Mouse (Mus musculus) lung, embryonic 14.5 days (tissue): Measurements from ENCODE around the gene Rdh12. TPM values are rescaled to one million over a fixed set of nuclear protein-coding genes. Genes with fewer than 3 reads are reported as not detected.

Source experiments
- ATAC-seq: fragments of 200-750 bp; cut with Nextera tagmentation; 2 replicates; pipeline ENCODE4 v1.8.0; 2017; ENCODE audit warnings: mild to moderate bottlenecking, moderate TSS enrichment, moderate library complexity; ENCODE audit not compliant: insufficient read depth
- DNase-seq: peaks from one replicate; pipeline ENCODE4 v3.0.0-alpha.2; 2015
- H3K27ac ChIP-seq: fragments of 300-500 bp; sonication (generic); 2 replicates; pipeline ENCODE4 v1.5.1; 2014; ENCODE audit warnings: low read depth, mild to moderate bottlenecking, moderate library complexity
- H3K27me3 ChIP-seq: fragments of 300-500 bp; sonication (generic); 2 replicates; pipeline ENCODE4 v1.6.1; 2014; ENCODE audit warnings: low read length, control low read depth; ENCODE audit not compliant: insufficient read depth
- H3K36me3 ChIP-seq: fragments of 300-500 bp; sonication (generic); 2 replicates; pipeline ENCODE4 v1.6.1; 2014; ENCODE audit warnings: control low read depth; ENCODE audit not compliant: insufficient read depth
- H3K4me1 ChIP-seq: fragments of 300-500 bp; sonication (generic); 2 replicates; pipeline ENCODE4 v1.6.1; 2014; ENCODE audit warnings: antibody characterized with exemption, control low read depth; ENCODE audit not compliant: insufficient read depth
- H3K4me2 ChIP-seq: fragments of 300-500 bp; sonication (generic); 2 replicates; pipeline ENCODE4 v1.6.1; 2014; ENCODE audit warnings: mild to moderate bottlenecking
- H3K4me3 ChIP-seq: fragments of 300-500 bp; sonication (generic); 2 replicates; pipeline ENCODE4 v1.5.1; 2014; ENCODE audit warnings: low read depth, low read length
- H3K9ac ChIP-seq: fragments of 300-500 bp; sonication (generic); 2 replicates; pipeline ENCODE4 v1.6.1; 2014
- H3K9me3 ChIP-seq: fragments of 300-500 bp; sonication (generic); 2 replicates; pipeline ENCODE4 v1.6.1; 2016; ENCODE audit warnings: low read depth, low read length, control low read depth
- CTCF ChIP-seq: IDR thresholded peaks from 2 replicates; pipeline ENCODE4 v1.5.1; 2016; ENCODE audit warnings: antibody characterized with exemption, low read depth
- WGBS: fragments of 180-500 bp; shearing (Covaris S2); extraction: QIAGEN DNeasy Blood & Tissue Kit; methylation state at CpG from one replicate; pipeline ENCODE4 v1.1.7; 2014; 5-methylcytosine and 5-hydroxymethylcytosine counted together
- polyA plus RNA-seq: library from polyadenylated mRNA; unstranded; fragments of >200 nt; fragmentation: Nextera tagmentation; extraction: Ambion mirVana; gene quantifications from 2 replicates; pipeline ENCODE4 v1.2.1, GENCODE M21; 2014

The Rdh12 gene
- polyA plus RNA-seq: 1.9 and 2.3 TPM in 2 replicates

GRCm38 (mm10) chr12:79208703-79209464 lies at the start of gene Rdh12:
Gene Rdh12 (plus strand): TSS chr12:79208914.
- H3K4me2 ChIP-seq: peak within 1 kb of the TSS; percentile 62
- no peaks in the 10 kb centered on the region for H3K4me1 ChIP-seq
- peak within 1 kb of the TSS; percentile 35 for H3K4me3 ChIP-seq
- peak within 1 kb of the TSS; percentile 48 for H3K9ac ChIP-seq
- H3K9me3 ChIP-seq: no peaks in the 10 kb centered on the region
- peak; percentile 80; the same call in 1 of the 2 replicates for ATAC-seq
- WGBS: 5% methylated on average over 13 of the region's 13 CpGs
- no peak within 1 kb of the TSS for H3K27ac ChIP-seq
- H3K36me3 ChIP-seq: no peaks in the 10 kb centered on the region
- no peak for TF ChIP-seq CTCF
- H3K27me3 ChIP-seq: no peaks in the 10 kb centered on the region
- DNase-seq: peak; percentile 73

- Histone ChIP-seq H3K36me3 (peaks cover 76% of the 10 kb centered on the region), H3K27me3 (no peaks in the 10 kb centered on the region), H3K4me2 (no peak overlapping the region), H3K9me3 (no peaks in the 10 kb centered on the region), H3K4me1 (no peaks in the 10 kb centered on the region), H3K4me3 (no peak overlapping the region), H3K27ac (no peak overlapping the region), H3K9ac (no peak overlapping the region)
- no peak for TF ChIP-seq CTCF
- ATAC-seq: no peak
- DNase-seq: no peak
- 93% methylated on average over 3 of the region's 3 CpGs for WGBS
These were observed 45.8 kb upstream of the Rdh12 start for GRCm38 (mm10) chr12:79162876-79163275.

GRCm38 (mm10) chr12:79169173-79169572 lies 39.5 kb upstream of the Rdh12 start:
- Histone ChIP-seq H3K9me3 (no peaks in the 10 kb centered on the region), H3K27ac (no peak overlapping the region), H3K36me3 (peaks cover 20% of the 10 kb centered on the region), H3K27me3 (no peaks in the 10 kb centered on the region), H3K4me2 (no peak overlapping the region), H3K4me1 (0 out of 2 replicates have a peak, but pooled peaks cover 4% of the 10 kb centered on the region), H3K4me3 (no peak overlapping the region), H3K9ac (no peak overlapping the region)
- no peak for ATAC-seq
- DNase-seq: no peak
- peak; percentile 39 for TF ChIP-seq CTCF

DNA sequence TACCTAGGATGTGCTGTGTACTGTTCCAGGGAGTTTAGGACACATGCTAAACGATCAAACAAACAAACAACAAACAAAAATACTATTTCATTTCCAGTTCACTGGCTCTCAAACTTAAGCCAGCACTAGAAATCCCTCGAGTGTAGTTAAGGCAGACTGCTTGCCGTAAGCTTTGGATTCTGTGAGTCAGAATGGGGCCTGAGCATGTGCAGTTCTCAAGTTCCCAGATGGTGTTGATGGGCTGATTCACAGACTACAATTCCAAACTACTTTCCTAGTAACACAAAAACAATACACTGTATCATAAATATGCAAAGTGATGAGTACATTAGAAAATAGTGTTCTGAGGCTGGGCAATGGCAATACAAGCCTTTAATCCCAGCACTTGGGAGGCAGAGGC lies 38.3 kb upstream of the Rdh12 start:
- Histone ChIP-seq H3K4me2 (no peak overlapping the region), H3K27ac (no peak overlapping the region), H3K4me3 (no peak overlapping the region), H3K27me3 (no peaks in the 10 kb centered on the region), H3K9me3 (no peaks in the 10 kb centered on the region), H3K9ac (no peak overlapping the region), H3K4me1 (0 out of 2 replicates have a peak, but pooled peaks cover 4% of the 10 kb centered on the region), H3K36me3 (peaks cover 14% of the 10 kb centered on the region)
- no peak for DNase-seq
- no peak for TF ChIP-seq CTCF
- WGBS: 77% methylated on average over 3 of the region's 3 CpGs
- ATAC-seq: no peak

- no peak overlapping the region for H3K27ac ChIP-seq
- peak overlapping the region; percentile 72 for H3K4me2 ChIP-seq
- H3K9ac ChIP-seq: peak overlapping the region; percentile 78
- peak overlapping the region; percentile 94 for H3K4me3 ChIP-seq
- peaks cover 17% of the 10 kb centered on the region for H3K36me3 ChIP-seq
- 0 out of 2 replicates have a peak, but pooled peaks cover 4% of the 10 kb centered on the region for H3K4me1 ChIP-seq
- WGBS: 26% methylated on average over 12 of the region's 12 CpGs
- H3K27me3 ChIP-seq: no peaks in the 10 kb centered on the region
- TF ChIP-seq CTCF: no peak
- H3K9me3 ChIP-seq: no peaks in the 10 kb centered on the region
- peak; percentile 23 for DNase-seq
- ATAC-seq: no peak
These were observed 37.3 kb upstream of the Rdh12 start for GRCm38 (mm10) chr12:79171269-79171995.

DNA sequence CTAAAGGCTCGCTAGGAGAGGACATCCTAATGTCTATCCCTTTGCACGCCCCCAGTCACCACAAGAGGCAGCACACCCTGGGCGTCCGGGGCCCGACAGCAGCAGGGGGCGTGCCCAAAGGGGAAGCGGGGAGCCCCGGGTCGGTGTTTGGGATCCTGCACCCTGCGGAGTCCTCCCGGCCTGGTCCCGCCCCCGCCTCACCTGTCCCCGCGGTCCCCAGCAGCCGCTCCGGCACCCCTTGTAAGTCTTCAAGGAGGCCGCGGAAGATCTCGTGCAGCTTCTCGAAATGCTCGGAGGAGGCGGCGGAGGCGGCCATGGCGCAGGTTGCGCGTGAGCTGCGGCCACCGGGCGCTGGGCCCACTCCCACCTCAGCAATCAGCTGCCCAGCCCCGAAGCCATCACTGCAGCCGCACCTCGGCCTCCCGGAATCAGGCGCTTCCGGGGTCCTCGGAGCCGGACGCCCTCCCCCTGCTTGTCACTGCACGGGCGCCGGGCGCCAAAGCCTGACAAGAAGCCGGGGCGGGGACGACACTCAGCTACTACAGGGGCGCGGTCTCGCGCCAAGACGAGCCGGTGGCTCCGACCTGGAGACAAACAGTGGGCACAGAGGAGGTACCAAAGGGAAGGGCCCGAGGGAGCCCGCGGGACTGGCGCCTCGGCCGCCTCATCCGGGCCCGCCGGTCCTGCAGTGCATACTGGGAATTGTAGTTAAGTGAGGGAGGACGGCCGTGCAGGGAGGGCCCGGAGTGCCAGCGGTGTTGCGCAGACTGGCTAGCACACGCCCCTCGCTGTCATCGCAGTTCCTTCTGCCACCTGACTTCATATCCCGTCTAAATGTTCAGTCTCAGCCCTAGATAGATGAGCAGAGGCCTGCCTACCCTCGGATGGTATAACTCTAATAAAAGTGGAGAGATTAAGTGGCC lies 36.4 kb upstream of the Rdh12 start, which contains the start of gene Vti1b:
TSS of gene Vti1b (minus strand) at position 649 of the 923 bp plus-strand sequence.
- peak; percentile 69 for TF ChIP-seq CTCF
- peaks cover 24% of the 10 kb centered on the region for H3K36me3 ChIP-seq
- DNase-seq (peak; percentile 92), ATAC-seq (peak; percentile 99)
- H3K9ac ChIP-seq: peak within 1 kb of the TSS; percentile 78
- peak within 1 kb of the TSS; percentile 72 for H3K4me2 ChIP-seq
- under 1% methylated on average over 73 of the region's 73 CpGs for WGBS
- peak within 1 kb of the TSS; percentile 90 for H3K27ac ChIP-seq
- 0 out of 2 replicates have a peak, but pooled peaks cover 4% of the 10 kb centered on the region for H3K4me1 ChIP-seq
- no peaks in the 10 kb centered on the region for H3K27me3 ChIP-seq
- no peaks in the 10 kb centered on the region for H3K9me3 ChIP-seq
- H3K4me3 ChIP-seq: peak within 1 kb of the TSS; percentile 94
